Mouse (Mus musculus) Muller cell, postnatal 12 days (primary cell): ENCODE results near the gene Hoxa1.

Experiments
- DNase-seq: peaks from one replicate; pipeline ENCODE4 v3.0.0-alpha.2; 2015; ENCODE audit errors: inconsistent ontology term

The Hoxa1 gene

GRCm38 (mm10) chr6:52157466-52158275, 446 bp downstream of the Hoxa1 start:
- no peak for DNase-seq

DNA sequence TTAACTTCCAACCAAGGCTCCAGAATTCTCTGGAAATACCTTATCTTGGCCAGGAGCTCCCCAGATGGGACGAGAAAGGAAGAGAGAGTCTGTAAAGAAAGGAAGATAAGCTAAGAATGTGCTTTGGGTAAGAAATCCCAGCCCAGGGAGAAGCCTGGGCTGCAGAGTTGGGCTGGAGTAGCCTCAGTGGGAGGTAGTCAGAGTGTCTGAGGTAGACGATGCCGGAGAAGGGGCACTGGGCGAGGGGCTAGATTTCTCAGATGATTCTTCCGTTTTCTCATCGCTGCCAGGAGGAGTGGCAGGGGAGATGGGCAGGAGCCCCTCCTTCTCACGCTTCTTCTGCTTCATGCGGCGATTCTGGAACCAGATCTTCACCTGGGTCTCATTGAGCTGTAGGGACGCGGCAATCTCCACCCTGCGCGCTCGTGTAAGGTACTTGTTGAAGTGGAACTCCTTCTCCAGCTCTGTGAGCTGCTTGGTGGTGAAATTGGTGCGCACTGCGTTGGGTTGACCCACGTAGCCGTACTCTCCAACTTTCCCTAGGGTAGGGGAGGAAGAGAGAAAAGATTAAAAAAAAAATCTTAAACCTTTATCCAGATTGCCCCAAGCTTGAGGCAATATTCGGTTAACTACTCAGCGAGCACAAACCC, 1.4 kb downstream of the Hoxa1 start:
- DNase-seq = no peak

DNA sequence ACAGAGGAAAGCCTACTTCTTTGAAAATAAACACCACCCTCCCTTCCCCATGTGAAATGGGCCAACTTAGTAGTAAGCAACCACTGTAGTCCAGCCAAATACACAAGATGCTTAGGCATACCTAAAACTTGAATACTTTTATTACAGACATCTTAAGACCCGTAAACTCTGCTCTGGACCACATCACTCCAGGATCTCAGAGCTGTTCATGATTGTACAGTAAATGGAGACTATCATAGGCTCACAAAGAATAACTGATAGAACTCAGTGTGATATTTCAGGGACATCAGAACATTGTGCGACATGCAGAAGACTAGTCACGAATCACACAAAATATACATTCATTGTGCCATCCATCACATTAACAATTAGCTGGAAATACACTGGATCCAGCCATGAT, 2.6 kb downstream of the Hoxa1 start:
- no peak for DNase-seq

GRCm38 (mm10) chr6:52154044-52154443, 4.1 kb downstream of the Hoxa1 start:
- no peak for DNase-seq

DNA sequence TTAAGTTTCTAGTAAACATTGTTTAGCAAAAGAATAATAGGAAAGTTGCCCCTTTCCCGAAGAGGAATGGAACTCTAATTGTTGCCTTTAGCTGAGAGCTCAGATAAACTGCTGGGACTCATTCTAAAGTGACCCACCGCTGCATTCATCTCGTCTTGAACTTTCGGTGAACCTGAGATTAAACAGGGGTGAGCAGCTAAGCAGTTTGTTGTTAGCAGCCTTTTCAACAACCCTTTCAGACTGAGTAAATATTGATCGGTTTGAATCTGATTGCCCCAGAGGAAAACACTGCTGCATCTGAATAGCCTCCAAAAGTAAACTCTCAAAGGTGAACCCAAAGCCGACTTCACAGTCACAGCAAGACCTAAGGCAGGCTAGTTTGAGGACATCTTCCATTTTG, 4.8 kb downstream of the Hoxa1 start:
- DNase-seq = no peak

DNA sequence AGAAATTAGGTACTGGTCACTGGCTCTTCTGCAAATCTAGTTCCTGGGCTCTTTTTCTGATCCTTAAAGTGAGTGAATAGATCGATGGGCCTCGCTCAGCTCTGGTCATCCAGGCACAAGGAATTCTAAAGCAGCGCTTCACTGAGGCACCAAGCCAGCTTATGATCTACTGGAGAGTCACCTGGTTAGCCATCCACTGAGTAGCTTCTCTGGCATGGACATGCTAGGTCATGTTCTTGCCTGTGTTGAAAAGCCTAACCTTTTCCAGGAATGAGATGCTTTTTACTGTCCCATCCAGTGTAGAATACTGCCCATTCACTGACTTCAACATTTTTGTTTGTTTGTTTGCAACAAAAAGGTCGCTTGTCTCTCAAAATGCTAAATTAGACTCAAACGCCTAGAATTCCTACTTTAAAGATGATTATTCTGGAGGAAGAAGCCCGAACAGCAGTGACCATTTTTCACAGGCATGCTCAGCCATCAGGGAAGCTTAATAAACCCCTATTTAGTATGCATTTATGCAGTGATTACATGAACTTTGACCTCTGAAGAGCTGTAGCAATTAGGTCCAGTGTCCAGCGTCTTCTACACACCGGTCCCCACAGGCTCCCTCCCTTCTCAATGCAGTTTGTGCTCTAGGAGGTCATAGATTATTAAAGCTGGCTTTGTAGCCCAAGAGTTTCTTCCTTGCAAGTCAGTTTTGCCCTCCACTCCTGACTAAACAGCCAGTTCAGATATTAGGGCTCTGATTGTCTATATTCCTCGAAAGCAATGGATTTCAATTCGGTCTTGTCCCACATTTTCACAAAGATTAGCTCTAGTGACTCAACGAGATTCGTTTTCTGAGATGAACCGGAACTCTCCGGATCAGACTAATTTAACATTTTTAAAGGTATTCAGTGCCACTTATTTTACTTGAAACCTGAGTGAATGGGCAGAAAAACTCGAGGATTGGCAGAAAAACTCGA, 5.6 kb downstream of the Hoxa1 start:
- no peak for DNase-seq

GRCm38 (mm10) chr6:52151571-52151970, 6.5 kb downstream of the Hoxa1 start:
- DNase-seq = no peak

- no peak for DNase-seq
These were observed 7.6 kb downstream of the Hoxa1 start for GRCm38 (mm10) chr6:52150401-52150966.

DNA sequence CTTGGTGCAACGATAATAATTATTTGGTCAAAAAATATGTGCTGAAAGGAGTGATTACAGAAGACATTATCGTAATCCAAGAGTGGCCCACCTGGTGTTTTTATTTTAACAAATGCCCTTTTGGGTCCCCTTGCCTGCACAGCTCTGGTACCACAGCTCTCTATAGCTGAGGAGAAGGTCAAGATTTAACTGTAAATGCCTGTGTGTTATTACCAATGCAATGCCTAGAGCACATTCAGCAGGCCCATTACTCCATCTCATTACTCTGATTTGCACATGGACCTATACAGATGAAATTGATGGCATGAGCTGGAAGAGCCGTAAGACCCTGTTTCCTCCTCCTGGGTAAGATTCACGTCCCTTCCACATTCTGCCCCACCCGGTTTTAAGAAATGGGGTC, 19.0 kb downstream of the Hoxa1 start:
- DNase-seq = no peak

- DNase-seq = no peak
These were observed 19.5 kb downstream of the Hoxa1 start for GRCm38 (mm10) chr6:52138576-52138975.

DNA sequence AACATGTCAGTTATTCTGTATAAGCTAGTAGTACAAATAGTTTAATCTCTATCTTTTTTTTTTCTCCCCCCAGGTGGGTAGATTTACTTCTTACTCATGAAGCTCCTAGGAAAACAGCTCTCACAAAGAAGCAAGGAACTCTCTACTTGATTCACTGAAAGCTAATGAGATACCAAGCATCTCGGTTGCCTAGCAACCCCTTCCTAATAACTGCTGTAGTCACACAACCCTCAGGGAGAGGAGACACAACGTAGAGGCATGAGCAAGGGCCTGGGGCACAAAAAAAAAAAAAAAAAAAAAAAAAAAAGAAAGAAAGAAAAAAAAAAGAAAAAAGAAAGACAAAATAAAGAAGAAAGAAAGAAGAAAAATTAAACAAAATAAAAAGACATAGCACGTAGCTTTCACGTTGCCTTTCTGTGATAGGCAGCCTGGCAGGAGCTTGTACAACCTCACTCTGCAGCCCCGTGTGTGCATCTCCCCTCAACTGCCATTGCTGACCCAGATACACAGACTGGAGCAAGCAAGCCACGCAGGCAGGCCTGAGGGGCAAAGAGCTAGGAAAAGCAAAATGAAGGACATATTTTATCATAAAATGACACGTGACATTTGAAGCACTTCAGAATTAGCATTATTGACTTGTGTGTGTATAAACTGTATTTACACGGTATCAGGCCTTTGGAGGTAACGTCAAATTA, 20.1 kb downstream of the Hoxa1 start:
- DNase-seq = no peak

GRCm38 (mm10) chr6:52123673-52124072, 34.4 kb downstream of the Hoxa1 start:
- no peak for DNase-seq

DNA sequence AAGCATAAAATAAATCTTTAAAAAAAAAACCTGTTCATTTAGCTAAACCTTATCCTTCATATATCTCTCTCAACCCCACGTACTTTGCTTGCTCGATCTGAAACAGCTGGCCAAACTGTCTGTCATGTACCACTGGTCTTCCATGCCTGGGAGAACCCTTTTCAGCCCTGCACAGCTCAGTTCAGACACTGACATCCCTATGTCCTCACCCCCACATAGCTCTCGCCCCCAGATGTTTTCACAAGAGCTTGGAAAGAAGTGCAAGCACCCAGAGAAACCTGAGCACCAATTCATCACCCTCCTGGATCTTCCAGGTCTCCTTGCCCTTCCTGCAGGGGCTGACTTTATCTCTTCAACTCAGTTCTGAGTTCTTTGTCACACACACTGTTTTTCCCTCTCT, 36.9 kb downstream of the Hoxa1 start:
- DNase-seq = no peak

DNA sequence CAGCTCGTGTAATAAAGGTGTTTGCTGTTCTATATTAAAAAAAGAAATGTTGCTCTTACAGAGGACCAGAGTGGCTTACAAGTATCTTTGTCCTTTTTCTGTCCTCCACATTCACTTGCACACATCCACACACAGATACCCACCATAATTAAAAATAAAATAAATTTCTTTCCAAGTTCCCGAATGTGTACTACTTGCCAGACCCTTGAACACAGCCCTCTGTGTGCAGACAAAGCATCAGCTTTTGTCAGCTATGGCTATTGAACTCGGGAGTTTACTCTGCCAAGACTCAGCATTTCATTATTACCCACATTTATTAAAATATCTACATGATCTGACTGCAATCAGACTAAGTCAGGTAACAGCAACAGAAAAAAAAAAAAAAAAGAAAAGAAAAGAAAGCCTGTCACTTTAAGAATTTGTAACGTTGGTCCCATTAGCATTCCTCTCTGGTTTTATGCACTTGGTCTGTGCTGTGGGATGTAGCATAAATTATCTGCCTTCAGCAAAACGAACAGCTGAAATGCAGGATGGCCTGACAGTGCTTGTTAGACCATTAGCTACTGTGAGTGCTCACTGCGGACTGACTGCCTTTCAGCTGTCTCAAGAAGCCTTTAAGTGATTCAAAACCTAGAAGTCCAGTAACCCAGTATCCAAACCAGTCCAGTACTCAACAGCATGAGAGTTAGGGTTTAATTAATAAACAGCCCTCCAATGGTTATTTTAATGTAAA, 39.0 kb downstream of the Hoxa1 start:
- DNase-seq = peak; percentile 25

DNA sequence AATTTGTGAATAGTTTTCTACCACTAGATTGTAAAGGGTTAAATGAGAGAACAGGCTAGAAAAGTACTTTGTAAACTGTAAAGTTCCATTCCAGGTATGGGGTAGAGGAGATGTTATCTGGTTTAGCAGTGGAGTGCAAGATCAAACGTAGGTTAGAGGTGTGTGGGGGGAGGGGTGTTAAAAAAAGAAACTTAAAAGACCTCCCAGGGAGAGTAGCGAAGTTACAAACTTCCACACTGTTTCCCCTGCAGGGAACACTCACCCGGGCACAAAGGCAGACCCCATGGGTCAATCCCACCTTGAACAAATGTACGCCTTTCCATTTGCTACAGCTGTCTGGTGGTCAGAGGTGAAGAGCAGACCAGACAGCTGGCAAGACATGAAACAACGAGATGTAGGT, 42.2 kb downstream of the Hoxa1 start:
- DNase-seq = no peak

GRCm38 (mm10) chr6:52111846-52112245, 46.3 kb downstream of the Hoxa1 start:
- DNase-seq = no peak

GRCm38 (mm10) chr6:52107400-52107799, 50.7 kb downstream of the Hoxa1 start:
- no peak for DNase-seq

DNA sequence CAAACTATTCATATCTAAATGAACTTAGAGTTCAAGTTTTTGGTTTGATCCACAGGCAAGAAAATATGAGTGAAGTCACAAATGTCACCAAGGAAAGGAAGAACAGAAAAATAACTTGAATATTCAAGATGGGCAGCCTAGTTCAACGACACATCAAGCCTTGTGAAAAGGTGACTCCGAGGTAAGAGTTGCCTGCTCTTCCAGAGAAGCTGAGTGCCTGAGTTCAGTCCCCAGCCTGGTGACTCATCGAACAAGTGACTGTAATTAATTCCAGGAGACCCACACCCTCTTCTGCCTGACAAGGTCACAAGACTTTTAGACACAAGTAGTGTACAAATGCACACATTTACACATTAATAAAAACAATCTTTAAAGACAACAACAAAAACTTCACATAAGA, 51.4 kb downstream of the Hoxa1 start:
- no peak for DNase-seq

GRCm38 (mm10) chr6:52106178-52106577, 51.9 kb downstream of the Hoxa1 start:
- no peak for DNase-seq
